Mouse (Mus musculus): Measurements from ENCODE around the gene AC124502.3. TPM values are rescaled to one million over a fixed set of nuclear protein-coding genes. Genes with fewer than 3 reads are reported as not detected.
"Not testable (repeated sequence)": the region's sequence is repeated elsewhere in the genome, so short reads cannot be mapped to it uniquely, and the experiment has no call there.

AC124502.3 gene
- polyA plus RNA-seq (2012; rRNA removed): 0.64 and 0.67 TPM in 2 replicates

DNA sequence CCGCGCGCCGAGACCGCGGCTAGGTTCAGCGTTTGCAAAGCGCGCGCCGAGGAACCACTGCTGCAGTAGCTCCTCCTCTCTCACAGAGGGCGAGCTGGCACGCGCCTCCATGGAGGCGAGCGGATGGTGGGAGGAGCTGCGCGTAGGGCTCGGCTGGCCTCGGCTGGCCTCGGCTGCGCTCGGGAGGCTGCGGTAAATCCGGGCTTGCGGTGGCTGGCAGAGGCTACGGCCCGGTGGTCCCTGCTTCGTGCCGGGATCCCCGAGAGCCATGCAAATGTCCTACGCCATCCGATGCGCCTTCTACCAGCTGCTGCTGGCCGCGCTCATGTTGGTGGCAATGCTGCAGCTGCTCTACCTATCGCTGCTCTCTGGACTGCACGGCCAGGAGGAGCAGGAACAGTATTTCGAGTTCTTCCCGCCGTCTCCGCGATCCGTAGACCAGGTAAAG lies at the start of gene AC124502.3, which contains the start of gene B4gat1:
Gene AC124502.3, plus strand, starts transcription at position 183 of the 448 bp plus-strand sequence.
Gene B4gat1, plus strand, starts transcription at position 118 of the 448 bp plus-strand sequence.
- 0% methylated on average over 44 of the region's 44 CpGs for WGBS
- DNase-seq (ENCODE audit: low read depth, low spot score): no peak

DNA sequence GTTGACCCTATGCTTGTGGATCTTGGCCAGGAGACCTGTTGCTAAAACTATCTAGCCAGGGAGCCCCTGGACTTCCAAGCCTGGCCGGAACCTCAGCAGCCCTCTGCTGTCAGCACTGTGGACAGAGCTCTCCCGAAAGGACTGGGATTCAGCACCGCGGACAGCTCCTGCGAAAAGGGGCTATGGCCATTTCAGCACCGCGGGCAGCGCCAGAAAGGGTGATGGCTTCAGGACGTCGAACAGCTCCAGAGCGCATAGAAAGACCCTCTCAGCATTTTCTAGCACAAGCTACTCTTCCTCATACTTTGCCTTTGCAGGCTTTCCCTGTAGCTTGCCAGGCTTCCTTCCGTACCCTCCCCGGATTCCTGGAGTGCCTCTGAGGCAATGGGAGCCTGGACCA lies 49.7 kb upstream of the AC124502.3 start:
- DNase-seq (ENCODE audit: low read depth, low spot score): peak; percentile 57
- 7% methylated on average over 13 of the region's 13 CpGs for WGBS

DNA sequence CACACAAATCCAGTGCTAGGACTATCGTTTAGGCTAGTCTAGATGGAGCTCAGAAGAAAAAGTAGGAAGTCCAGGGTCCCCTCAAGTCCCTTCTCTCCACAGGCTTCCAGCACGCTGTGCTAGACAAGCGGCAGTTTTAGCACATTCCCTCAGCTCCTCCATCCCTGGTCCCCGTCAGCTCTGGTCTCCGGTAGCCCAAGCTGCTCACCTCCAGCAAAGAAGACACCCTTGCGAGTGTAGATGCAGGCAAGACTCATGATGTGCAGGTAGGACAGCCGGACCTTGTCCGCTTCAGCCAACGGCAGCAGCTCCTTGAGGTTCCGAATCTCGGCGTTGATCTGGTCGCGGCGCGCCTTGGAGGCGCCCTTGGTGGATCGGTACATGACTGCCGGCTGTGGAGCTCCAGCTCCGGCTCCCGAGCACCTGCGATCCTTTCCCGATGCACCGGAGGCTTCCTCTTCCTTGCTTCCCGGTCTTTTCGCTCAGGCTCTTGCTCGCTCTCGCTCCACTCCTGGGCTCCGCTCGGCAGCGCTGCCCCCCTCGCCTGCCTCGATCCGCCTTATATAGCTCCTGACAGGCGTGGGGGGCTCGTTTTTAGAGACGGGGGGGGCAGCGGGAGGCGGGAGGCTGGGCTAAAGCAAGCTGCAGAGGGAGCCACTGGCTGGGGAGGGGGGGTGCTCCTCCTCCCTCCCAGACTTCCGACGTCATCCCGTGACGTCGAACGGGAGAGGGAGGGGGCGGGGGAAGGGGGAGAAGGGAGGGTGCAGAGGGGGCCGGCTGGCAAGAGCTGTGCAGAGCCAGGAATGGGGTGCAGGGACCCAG lies 49.0 kb upstream of the AC124502.3 start:
- WGBS: 29% methylated on average over 47 of the region's 47 CpGs
- DNase-seq (ENCODE audit: low read depth, low spot score): no peak

DNA sequence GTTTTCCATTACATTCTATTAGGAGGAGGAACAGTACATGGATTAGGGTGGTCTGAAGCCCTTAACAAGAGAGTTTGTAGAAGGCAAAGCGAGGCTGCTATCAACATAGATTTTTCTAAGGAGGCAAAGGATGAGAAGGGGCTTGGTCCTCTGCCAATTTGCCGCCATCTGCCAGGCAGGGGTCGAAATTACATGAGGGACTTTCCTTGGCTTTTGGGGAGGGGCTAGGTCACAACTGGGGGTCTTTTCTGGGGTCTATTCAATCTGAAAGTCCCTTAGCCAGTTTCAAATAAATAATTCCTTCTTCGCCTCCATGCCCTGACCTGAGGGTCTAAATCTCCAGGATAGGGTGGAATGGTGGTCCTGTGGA lies 48.5 kb upstream of the AC124502.3 start, which contains the start of gene Npas4:
Gene Npas4, minus strand, starts transcription at position 61 of the 370 bp plus-strand sequence.
- 24% methylated on average over 4 of the region's 4 CpGs for WGBS

DNA sequence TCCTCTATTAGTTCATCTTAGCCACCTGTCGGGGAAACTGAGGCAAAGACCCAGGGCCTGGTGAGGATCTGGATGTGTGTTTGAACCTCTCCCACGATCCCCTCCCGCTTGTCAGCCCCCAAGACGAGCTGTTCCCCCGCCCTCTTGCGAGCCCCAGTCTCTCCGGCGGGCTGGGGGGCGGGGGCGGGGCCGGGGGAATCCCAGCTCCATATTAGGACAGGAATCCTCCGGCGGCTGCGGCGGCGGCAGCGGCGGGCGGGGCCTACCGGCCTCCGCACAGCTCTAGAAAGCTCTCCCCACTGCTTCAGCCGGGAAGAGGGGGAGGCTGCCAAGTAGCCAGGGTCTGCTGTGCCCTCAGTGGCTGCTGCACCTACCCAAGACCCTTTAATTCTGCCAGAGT lies 48.0 kb upstream of the AC124502.3 start:
- no peak for DNase-seq (ENCODE audit: low read depth, low spot score)
- 4% methylated on average over 22 of the region's 22 CpGs for WGBS

More for the DNA sequence above, 48.5 kb upstream of the AC124502.3 start, which contains the start of gene Npas4:
- DNase-seq (ENCODE audit: low read depth, low spot score): no peak

DNA sequence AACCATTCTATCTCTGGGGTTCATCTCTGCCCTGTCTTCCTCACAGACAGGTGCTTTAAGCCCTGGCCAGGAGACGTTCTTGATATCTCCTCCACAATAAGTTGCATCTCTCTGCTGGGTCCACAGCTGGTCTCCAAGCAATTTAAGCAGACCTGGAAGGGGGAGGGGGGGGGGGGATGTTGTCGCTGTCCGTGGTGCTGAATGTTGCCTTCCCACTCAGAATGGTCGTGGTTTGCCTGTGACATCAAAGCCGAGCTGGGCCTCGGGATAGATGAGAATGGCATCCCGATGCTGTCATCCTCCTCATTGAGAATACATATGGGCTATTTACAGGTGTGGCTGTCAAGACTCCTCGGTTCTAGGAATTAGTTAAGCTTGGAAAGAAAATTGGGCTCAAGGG lies 46.3 kb upstream of the AC124502.3 start:
- no peak for DNase-seq (ENCODE audit: low read depth, low spot score)
- 19% methylated on average over 8 of the region's 8 CpGs for WGBS

DNA sequence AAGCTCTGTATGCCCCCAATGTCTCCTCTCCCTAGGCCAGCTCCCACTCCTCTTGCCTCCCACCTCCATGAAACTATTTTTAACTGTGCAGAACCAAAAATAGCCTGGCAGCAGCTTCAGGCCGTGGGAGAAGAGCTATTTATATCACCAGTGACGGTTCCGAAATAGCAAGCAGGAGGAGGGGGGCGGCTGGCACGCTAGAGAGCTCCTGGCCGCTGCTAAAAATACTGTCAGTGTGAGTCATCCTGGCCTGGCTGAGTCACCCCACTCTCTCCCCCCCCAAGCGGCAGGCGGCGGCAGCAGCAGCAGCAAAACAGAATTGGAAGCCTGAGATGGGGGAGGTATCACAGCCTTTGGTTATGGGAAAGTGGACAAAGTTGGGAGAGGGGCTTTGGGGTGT lies 45.8 kb upstream of the AC124502.3 start:
- no peak for DNase-seq (ENCODE audit: low read depth, low spot score)
- WGBS: 1% methylated on average over 9 of the region's 9 CpGs

DNA sequence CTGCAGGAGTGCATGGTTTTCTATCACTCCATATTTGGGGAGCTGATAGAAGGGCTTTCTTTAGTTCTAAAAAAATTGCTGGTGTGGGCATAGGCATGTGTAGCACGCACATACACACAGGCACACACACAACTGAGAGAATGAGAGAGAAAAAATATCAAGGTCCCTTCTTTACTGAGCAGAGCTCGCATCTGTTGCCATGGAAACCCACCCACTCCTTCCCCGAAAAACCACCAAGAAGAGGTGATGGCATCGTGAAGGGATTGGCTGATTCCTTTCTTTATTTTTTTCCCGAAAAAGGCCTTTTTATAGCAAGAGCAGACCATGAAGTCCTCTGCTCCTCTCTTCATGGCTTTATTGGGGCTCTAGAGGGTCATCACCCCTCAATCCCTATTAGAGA lies 44.6 kb upstream of the AC124502.3 start:
- no peak for DNase-seq (ENCODE audit: low read depth, low spot score)
- 62% methylated on average over 5 of the region's 5 CpGs for WGBS

DNA sequence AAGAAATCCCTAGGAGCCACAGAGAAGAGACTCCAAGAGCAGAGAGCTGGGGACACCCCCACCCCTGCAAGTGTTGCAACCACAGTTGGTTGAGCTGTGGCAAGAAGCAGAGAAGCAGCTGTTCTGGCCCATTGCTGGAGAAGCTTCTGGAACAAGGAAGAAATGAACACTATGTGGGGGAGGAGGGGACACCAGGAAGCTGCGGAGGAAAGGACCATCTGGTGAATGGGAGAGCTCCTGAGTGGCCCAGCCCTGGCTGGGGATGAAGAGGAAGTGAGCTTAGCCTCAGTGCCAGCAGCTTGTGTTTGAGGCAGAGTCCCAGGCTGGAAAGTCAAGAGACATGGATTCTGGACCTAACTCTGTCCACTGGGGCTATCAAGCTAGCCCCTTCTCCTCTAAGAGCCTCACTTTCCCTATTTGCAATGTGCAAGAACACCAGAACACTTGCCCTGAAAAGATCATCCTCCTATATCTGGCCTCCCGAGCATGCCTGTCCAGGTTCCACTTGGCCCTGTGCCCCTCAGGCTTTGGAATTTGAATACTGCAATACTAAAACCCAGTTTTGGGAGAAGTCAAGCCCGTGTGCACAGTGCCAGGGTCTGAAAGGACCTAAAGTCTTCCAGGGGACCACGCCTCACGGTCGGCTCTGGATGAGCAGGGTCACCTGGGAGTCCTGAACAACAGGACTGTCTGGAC lies 39.1 kb upstream of the AC124502.3 start:
- DNase-seq (ENCODE audit: low read depth, low spot score): no peak
- 47% methylated on average over 6 of the region's 6 CpGs for WGBS

DNA sequence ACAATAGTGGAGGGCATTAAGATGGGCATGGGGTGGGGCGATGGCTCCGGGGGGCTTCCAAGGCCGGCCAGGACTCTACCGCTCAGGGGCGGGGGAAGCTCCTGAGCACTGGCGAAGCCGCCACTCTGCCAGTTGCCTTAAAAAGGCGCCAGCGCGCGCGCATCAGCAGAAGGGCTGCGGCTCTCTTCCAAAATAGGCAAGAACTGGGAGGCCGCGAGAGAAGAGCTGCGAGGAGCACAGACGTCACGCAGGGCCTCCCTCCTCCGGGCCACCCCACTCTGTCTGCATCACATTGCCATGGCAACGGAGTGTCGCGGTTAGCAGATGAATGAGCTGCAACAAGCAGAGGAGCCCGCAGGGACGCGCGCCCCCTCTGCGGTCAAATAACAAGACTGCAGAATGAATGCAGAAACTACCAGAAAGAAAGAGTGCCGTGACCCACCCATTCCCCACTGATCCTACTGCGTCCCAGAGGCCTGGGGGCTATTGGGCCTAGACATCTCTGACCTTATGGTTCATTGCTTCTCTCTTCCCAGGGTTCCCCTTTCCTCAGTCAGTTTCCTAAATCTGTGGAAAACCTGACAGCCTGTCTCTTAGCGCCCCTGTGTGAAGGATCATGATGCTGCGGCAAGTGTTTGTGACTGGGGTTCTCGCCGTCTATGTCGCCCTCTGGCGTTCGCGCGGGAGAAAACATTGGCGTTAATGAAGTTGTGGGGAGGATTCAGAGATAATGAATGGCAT lies 36.9 kb upstream of the AC124502.3 start:
- WGBS: 2% methylated on average over 39 of the region's 39 CpGs
- DNase-seq (ENCODE audit: low read depth, low spot score): no peak

DNA sequence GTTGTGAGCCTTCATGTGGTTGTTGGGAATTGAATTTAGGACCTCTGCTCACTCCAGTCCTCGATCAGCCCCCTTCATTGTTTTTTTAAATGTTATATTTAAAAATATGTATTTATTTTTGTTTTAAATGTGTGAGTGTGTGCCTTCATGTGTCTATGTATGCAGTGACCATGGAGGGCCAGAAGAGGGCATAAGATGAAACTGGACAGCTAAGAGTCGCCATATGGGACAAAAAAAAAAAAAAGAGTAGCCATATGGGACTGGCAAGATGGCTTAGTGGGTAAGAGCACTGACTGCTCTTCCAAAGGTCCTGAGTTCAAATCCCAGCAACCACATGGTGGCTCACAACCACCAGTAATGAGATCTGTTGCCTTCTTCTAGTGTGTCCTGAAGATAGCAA lies 35.0 kb upstream of the AC124502.3 start:
- DNase-seq (ENCODE audit: low read depth, low spot score): not testable (repeated sequence)

DNA sequence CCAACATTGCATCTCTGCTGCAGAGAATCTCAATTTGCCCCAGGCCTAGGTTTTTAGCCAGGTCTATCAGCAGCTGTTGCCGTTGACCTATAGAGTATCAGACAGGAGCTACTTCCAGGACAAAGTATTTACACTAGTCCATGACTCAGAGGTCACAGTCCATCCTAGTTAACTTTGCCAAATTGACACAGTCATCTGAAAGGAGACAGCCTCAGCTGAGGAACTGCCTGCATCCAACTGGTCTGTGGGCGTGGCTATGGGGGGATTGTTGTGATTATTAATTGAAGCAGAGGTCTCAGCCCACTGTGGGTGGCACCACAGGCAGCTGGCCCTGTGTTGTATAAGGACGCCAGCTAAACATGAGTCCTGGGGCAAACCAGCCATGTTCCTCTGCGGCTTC lies 33.8 kb upstream of the AC124502.3 start:
- 36% methylated on average over 4 of the region's 4 CpGs for WGBS
- no peak for DNase-seq (ENCODE audit: low read depth, low spot score)

More for the DNA sequence above, 35.0 kb upstream of the AC124502.3 start:
- WGBS: 47% methylated on average over 2 of the region's 2 CpGs

DNA sequence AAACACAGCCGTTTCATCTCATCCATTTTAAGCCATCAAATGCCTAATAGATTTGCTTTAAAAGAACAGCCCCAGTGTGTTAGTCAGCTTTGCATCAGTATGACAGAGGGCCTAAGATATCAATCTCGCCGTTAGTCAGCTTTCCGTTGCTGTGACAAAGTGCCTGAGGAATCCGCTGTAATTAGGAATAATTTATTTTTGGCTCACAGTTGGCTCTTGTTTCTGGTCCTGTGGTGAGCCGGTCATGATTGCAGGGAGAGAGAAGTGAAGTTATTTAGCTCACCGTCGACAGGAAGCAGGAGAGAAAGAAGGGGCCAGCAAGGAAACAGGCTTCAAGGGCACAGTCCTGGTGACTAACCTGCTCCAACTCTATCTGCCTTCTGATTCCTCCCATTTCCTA lies 25.6 kb upstream of the AC124502.3 start:
- DNase-seq (ENCODE audit: low read depth, low spot score): no peak
- 55% methylated on average over 8 of the region's 8 CpGs for WGBS

DNA sequence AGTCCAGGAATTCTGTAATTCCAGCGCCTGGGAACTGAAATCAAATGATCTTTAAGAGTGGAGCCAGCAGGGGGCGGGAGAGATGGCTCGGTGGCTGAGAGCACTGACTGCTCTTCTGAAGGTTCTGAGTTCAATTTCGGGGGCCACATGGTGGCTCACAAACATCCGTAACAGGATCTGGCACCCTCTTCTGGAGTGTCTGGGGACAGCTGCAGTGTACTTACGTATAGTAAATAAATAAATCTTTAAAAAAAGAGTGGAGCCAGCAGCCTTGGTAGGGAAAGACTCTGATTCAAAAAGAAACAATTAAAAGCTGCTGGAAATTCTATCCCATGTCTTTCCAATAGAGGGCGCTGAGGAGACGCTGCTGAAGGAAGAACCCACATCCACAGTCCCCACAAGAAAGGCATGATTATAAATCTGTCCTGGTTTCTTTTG lies 23.7 kb upstream of the AC124502.3 start:
- whole genome bisulfite sequencing: 13% methylated on average over 8 of the region's 8 CpGs
- no peak for DNase-seq (ENCODE audit: low read depth, low spot score)

DNA sequence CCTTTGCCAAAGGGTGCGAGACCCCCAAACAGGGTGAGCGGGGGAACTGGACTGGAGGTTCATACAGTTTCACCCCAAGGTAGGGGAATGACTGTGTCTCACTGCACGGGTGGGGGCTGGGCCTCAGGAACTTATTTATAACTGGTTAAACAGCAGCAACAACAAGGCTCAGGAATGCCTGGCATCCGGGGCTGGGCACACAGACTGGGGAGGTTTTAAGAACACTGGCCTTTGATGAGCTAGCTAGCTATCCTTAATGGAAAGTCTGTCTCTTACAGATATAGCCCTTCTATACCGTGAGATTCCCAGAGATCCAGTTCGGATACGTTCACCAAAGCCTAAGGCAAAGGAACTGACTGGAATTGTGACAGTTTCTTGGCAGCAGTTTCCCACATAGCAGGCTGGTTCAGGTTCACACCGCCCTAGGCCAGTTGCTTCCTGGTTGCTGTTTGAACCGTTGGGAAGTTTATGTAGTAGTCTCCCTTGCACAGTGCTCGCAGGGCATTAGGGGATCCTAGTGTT lies 22.4 kb upstream of the AC124502.3 start:
- no peak for DNase-seq (ENCODE audit: low read depth, low spot score)
- 20% methylated on average over 10 of the region's 10 CpGs for WGBS

DNA sequence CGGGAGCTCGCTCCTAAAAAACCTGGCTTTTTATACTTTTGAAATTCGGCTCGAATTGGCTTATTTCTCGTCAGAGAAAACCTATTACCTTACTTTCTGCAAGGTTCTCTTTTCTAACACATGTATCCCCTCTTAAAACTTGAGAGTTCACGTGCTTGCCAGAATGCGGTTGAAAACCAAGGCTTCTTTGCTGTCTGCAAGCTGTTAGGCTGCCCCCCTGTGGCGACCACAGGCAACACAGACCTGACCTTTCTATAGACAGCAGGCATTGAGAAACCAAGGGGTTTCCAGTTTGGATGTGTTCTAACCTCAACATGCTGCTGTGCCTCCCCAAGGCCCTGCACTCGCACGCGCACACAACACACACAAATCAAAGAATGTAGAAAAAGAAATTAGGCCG lies 21.9 kb upstream of the AC124502.3 start:
- no peak for DNase-seq (ENCODE audit: low read depth, low spot score)
- WGBS: 16% methylated on average over 12 of the region's 12 CpGs

DNA sequence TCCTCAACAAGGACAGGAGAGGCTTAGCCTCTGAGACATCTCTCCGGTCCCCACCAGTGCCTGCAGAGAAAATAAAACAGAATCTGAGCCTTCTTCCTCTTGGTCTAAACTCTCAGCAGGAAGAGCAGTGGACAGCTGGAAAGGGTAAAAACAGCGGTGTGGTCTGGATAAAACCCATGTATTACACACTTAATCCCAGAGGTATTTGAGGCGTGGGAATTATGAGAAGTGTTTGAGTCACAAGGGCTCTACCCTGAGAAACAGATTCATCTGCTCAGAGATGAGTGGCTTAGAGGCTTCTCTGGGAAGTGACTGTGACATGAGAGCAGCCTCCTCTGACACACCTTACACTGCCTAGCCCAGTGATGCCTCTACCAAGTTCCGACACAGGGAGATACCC lies 21.1 kb upstream of the AC124502.3 start:
- 83% methylated on average over 4 of the region's 4 CpGs for WGBS
- no peak for DNase-seq (ENCODE audit: low read depth, low spot score)

DNA sequence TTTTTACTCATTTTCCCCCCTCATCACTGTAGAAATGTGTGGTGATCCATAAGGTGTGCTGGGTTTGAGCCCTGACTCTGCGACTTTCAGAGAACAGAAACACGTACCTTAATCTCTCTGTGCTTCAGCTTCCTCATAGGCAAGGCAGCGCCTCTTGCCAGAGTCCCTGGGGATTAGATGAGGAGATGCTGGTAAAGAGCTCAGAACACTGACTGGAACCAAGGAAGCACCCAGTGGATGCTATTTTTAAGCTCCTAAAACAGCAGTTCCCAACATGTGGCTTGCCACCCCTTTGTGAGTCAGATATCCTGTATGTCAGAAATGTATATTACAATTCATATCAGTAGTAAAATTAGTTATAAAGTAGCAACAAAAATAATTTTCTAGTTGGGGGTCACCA lies 20.5 kb upstream of the AC124502.3 start:
- 81% methylated on average over 3 of the region's 3 CpGs for WGBS
- no peak for DNase-seq (ENCODE audit: low read depth, low spot score)

DNA sequence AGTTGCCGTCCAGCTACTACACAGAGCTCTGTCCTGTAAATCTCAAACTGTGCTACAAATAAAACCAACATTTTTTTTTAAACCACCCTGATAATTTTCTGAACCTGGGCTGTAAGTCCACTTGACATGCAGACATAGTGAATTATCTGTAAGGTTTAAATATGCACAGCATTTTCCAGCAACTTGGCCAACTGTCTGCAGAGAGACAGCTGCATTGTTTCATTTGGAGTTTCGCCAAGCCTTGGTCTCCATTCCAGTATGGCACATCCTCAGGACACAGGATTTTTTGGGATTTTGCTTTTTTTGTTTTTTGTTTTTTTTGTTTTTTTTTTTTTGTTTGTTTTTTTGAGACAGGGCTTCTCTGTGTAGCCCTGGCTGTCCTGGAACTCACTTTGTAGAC lies 17.3 kb upstream of the AC124502.3 start:
- DNase-seq (ENCODE audit: low read depth, low spot score): no peak
- 82% methylated on average over 2 of the region's 2 CpGs for WGBS
